Mouse (Mus musculus): ENCODE results near the gene Sh2b1. TPM values are rescaled to one million over a fixed set of nuclear protein-coding genes. Genes with fewer than 3 reads are reported as not detected.

Gene Sh2b1
- total RNA-seq, 2 experiments from 2014 or later: 68.5 to 73.5 TPM

DNA sequence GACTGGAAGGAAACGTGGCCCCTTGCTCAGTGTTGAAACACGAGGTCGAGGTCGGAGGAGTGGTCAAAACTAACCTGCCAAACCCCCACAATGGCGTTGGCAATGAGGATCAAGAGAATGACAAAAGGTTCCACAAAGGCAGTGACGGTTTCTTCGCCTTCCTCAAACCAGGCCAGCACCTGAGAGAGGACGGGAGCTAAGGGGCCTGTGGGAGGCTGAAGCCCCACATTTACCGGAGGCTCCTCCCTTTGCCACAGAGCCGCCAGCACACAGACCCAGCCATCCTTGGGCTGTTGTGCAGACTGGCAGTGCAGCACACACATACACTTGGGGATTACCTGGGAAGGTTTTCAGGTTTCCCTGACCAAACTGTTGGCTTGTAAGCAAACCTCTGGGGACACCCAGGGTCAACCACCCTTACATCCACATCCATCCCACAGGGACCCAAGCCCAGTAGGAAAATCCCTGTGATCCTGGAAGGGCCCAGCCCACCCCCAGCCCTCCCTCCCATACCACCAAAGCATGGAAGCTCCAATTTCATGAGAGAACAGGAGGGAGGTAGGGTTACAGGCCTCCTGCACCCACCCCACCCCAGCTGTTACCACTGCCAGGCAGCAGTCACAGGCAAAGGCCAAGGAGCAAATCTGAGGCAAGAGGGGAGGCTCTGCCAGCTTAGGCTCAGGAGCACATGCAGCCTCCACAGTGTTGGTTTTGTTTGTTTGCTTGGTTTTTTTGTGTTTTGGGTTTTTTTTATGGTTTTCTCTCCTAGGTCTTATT is 14.4 kb downstream of the Sh2b1 start:
- intact Hi-C loops (cut with DNase I): no loop called here
- no peak for DNase-seq (ENCODE audit: low spot score in 2 of 2)

DNA sequence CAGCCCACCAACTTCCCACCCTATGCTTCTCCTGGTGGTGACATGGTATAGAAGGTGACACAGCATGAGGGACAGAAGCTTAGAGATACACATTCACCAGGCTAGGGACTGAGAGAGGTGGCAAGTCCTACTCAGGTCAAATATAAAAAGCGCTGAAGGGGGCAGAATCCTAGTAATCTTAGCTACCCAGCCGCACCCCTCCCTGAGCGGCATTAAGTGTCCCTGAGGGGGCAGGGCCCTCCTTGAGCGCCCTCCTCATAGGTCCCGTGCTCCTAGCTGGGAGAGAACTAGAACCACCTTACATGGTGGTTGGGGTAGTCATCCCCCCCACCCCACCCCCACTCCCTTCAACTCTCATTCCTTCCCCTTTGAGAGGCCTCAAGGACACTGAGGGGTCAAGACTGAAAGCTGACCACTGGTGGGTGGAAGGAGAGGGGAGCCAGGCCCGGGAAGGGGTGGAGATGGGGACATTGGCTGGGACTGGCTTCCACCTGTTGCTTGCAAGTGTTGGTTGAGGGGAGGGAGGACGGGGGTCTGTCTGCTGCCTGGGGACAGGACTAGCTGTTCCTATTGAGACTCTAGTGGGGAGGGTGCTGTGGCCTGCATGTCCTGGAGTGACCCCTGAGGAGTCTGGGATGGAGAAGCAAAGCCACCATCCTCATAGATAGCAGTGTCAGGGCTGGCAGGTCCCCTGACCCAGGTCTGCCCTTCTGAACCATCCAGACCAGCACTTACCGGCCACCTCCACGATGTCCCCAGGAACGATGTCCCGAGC is 16.2 kb downstream of the Sh2b1 start:
- DNase-seq (ENCODE audit: low spot score in 2 of 2): no peak
- intact Hi-C loops (cut with DNase I): no loop called here

GRCm38 (mm10) chr7:126458225-126458624 is 17.0 kb downstream of the Sh2b1 start:
- intact Hi-C loops (cut with DNase I): no loop called here
- no peak for DNase-seq (ENCODE audit: low spot score in 2 of 2)

GRCm38 (mm10) chr7:126456382-126457266 is 18.6 kb downstream of the Sh2b1 start:
- no peak for DNase-seq (ENCODE audit: low spot score in 2 of 2)
- intact Hi-C loops (cut with DNase I): no loop called here

DNA sequence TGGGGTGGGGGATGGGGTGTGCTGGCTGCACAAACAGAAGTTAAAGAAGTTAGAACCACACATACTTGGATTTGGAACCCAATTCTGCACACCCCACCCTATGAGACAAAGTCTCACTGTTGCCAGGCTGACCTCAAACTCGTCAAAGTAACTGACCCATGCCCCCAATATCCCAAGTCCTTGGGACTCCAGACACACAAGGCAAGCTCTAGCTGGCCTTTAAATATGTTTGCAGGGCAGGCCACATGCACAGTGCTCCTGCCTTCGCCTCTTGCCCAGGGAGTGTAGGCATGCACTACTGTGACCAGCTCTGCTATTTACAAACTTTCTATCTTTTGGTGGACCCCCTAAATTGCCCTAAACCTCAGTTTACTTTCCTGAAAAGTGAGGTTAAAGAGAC is 20.0 kb downstream of the Sh2b1 start:
- no peak for DNase-seq (ENCODE audit: low spot score in 2 of 2)
- intact Hi-C loops (cut with DNase I): no loop called here

DNA sequence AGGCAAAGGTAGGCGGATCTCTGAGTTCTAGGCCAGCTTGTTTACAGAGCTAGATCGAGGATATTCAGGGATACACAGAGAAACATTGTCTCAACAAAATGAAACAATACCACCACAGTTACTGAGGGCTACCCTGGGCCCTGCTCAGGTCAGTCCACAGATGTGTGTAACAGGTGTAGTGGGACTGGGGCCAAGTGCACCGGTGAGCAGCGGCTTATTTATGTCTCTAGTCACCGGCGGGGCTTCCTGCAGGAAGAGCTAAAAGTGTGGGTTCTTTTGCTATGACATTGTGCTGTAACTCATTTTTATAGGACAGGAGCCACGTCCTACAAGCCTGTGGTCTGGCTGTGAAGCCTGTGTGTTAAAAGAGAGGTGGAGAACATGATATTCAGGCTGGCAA is 21.4 kb downstream of the Sh2b1 start:
- DNase-seq (ENCODE audit: low spot score in 2 of 2): no peak

GRCm38 (mm10) chr7:126452244-126452643 is 23.0 kb downstream of the Sh2b1 start:
- intact Hi-C loops (cut with DNase I): no loop called here
- DNase-seq (ENCODE audit: low spot score in 2 of 2): no peak

More for the DNA sequence above, 21.4 kb downstream of the Sh2b1 start:
- intact Hi-C loops (cut with DNase I): no loop called here

GRCm38 (mm10) chr7:126450641-126451040 is 24.6 kb downstream of the Sh2b1 start:
- DNase-seq (ENCODE audit: low spot score in 2 of 2): no peak
- intact Hi-C loops (cut with DNase I): no loop called here

GRCm38 (mm10) chr7:126449991-126450390 is 25.2 kb downstream of the Sh2b1 start:
- no peak for DNase-seq (ENCODE audit: low spot score in 2 of 2)
- intact Hi-C loops (cut with DNase I): no loop called here

DNA sequence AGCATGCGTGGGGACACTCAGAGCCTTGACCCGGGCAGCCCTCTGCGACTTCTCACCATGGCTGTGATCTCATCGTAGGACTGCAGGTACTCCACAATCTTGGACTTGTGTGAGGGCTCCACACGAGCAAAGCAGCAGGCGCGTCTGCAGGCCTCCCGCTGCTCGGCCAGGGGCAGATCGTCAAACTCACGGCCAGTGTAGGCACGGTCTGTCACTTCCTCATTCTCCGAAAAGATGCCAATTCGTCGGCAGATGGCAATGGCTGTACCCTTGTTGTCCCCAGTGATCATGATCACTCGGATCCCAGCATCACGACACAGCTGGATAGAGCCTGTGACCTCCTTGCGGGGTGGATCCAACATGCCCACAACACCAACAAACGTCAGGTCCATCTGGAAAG is 26.7 kb downstream of the Sh2b1 start:
- intact Hi-C loops (cut with DNase I): no loop called here
- no peak for DNase-seq (ENCODE audit: low spot score in 2 of 2)

DNA sequence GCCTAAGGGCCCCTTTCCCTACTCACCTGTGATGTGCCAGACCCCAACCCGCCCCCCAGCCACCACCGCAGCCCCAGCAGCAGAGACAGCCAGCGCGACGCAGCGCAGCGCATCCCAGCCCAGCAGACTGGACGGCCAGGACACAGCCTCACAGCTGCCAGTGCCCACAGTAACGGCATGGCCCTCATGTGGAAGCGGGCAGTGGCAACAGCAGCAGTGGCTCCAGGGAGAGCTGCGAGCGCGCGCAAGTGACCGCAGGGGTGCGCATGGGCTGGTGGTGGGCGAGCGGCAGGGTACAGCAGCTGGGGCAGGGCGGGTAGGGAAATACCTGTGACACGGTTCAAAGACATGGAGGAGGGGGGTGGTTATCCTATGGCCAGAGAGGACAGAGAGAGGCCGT is 29.0 kb downstream of the Sh2b1 start:
- intact Hi-C loops (cut with DNase I): no loop called here
- no peak for DNase-seq (ENCODE audit: low spot score in 2 of 2)

GRCm38 (mm10) chr7:126445104-126445815 is 30.0 kb downstream of the Sh2b1 start:
- intact Hi-C loops (cut with DNase I): no loop called here
- no peak for DNase-seq (ENCODE audit: low spot score in 2 of 2)

DNA sequence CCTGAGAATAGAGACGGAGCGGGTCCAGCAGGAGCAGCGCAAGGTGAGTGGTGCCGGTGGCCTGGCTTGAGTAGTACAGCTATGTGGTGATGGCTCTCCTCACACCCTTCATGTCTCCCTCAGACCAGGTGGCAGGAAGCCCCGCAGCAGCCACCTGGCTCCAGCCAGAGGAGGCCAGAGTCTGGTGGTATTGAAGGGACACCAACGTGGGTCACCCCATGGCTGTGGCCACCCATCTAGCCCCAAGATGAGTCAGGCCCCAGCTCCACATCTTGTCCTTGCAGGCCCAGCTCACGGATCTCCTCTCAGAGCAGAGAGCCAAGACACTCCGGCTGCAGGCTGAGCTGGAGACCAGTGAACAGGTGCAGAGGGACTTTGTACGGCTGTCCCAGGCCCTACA is 30.7 kb downstream of the Sh2b1 start:
- no peak for DNase-seq (ENCODE audit: low spot score in 2 of 2)
- intact Hi-C loops (cut with DNase I): no loop called here

DNA sequence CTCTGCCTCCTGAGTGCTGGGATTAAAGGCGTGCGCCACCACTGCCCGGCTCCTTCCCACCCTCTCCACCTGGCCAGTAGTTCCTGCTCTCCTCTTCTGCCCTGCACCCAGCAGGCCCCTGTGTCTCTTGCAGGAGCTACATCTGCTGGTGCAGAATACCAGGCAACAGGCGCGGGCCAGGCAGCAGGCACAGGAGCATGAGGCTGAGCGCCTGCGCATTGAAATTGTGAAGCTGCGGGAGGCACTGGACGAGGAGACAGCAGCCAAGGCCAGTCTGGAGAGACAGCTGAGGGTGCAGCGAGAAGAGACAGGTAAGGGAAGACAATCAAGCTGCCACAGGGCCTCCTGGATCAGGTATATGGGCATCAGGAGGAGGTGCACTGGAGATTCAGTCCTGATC is 31.2 kb downstream of the Sh2b1 start:
- DNase-seq (ENCODE audit: low spot score in 2 of 2): no peak
- intact Hi-C loops (cut with DNase I): no loop called here

- DNase-seq (ENCODE audit: low spot score in 2 of 2): no peak
- intact Hi-C loops (cut with DNase I): no loop called here
These were observed 35.1 kb downstream of the Sh2b1 start for GRCm38 (mm10) chr7:126440134-126440533.

GRCm38 (mm10) chr7:126436851-126437250 is 38.4 kb downstream of the Sh2b1 start:
- DNase-seq (ENCODE audit: low spot score in 2 of 2): no peak
- intact Hi-C loops (cut with DNase I): no loop called here

GRCm38 (mm10) chr7:126435801-126436200 is 39.4 kb downstream of the Sh2b1 start:
- DNase-seq (ENCODE audit: low spot score in 2 of 2): no peak
- intact Hi-C loops (cut with DNase I): no loop called here

DNA sequence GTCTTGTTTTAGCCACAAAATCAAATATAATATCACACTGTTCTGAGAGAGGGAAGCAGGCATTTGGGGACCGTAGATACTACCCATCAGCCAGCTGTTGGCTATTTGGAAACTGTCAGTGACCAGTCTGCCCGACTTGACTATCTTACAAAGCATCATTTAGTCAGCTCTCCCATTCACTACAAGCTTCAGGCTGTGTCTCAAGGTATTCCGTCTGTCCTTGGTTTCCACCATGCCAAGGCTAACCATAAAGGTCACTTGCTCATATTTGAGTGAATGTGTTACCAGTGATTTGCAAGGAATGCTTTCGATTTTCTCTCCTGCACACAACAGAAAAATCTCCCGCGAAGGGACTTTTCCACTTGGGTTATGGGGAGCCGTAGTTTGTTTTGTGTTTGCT is 40.5 kb downstream of the Sh2b1 start:
- DNase-seq (ENCODE audit: low spot score in 2 of 2): no peak
- intact Hi-C loops (cut with DNase I): no loop called here

GRCm38 (mm10) chr7:126430167-126430566 is 45.1 kb downstream of the Sh2b1 start:
- intact Hi-C loops (cut with DNase I): no loop called here

DNA sequence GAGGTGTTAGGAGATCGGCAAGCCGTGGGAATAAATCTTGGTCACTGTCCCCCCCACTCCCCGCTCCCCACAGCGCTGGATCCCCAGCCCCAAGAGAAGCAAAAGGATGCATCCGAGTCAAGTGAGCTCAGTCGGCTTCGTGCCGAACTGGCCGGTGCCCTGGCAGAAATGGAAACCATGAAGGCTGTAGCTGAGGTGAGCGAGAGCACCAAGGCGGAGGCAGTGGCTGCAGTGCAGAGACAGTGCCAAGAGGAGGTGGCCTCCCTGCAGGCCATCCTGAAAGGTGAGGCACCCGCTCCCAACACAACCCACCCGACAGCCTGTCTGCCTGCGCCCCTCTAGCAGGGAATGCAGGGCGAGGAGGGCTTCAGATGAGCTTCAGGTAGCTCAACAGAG is 45.7 kb downstream of the Sh2b1 start:
- intact Hi-C loops (cut with DNase I): loop anchor here (2.0 kb wide), 1 partner anchor 73 kb away; the partner anchor contains the start of gene Atxn2l
- DNase-seq (ENCODE audit: low spot score in 2 of 2): no peak

More at GRCm38 (mm10) chr7:126430167-126430566, 45.1 kb downstream of the Sh2b1 start:
- no peak for DNase-seq (ENCODE audit: low spot score in 2 of 2)

Data from left cerebral cortex, postnatal 36 days (tissue).